Mouse (Mus musculus) midbrain, embryonic 12.5 days (tissue): Measurements from ENCODE around the gene 1700123L14Rik. TPM values are rescaled to one million over a fixed set of nuclear protein-coding genes. Genes with fewer than 3 reads are reported as not detected.
A peak's percentile ranks its signal among the peaks of the same experiment; 100 is the strongest.
"Not testable (repeated sequence)": the region's sequence is repeated elsewhere in the genome, so short reads cannot be mapped to it uniquely, and the experiment has no call there.

ENCODE experiments used
- ATAC-seq: fragments of 200-750 bp; cut with Nextera tagmentation; 2 replicates; pipeline ENCODE4 v1.8.0; 2017; ENCODE audit warnings: low read depth, moderate TSS enrichment, moderate library complexity; ENCODE audit not compliant: low FRiP score
- H3K27ac ChIP-seq: fragments of 300-500 bp; sonication (generic); replicated peaks from 2 replicates; pipeline ENCODE4 v1.5.1; 2016; ENCODE audit warnings: mild to moderate bottlenecking
- H3K27me3 ChIP-seq: fragments of 300-500 bp; sonication (generic); 2 replicates; pipeline ENCODE4 v1.6.1; 2016; ENCODE audit warnings: mild to moderate bottlenecking
- H3K36me3 ChIP-seq: fragments of 300-500 bp; sonication (generic); 2 replicates; pipeline ENCODE4 v1.6.1; 2016
- H3K4me1 ChIP-seq: fragments of 300-500 bp; sonication (generic); 2 replicates; pipeline ENCODE4 v1.6.1; 2016
- H3K4me2 ChIP-seq: fragments of 300-500 bp; sonication (generic); replicated peaks from 2 replicates; pipeline ENCODE4 v1.6.1; 2016; ENCODE audit warnings: mild to moderate bottlenecking, moderate library complexity
- H3K4me3 ChIP-seq: fragments of 300-500 bp; sonication (generic); 2 replicates; pipeline ENCODE4 v1.5.1; 2016; ENCODE audit warnings: mild to moderate bottlenecking
- H3K9ac ChIP-seq: fragments of 300-500 bp; sonication (generic); replicated peaks from 2 replicates; pipeline ENCODE4 v1.6.1; 2016; ENCODE audit warnings: mild to moderate bottlenecking, moderate library complexity
- H3K9me3 ChIP-seq: fragments of 300-500 bp; sonication (generic); 2 replicates; pipeline ENCODE4 v1.6.1; 2016; ENCODE audit warnings: mild to moderate bottlenecking
- WGBS: fragments of 180-500 bp; shearing (Covaris S2); methylation state at CpG from one replicate; pipeline ENCODE4 v1.1.7; 2016; 5-methylcytosine and 5-hydroxymethylcytosine counted together
- polyA plus RNA-seq: library from polyadenylated mRNA; unstranded; fragments of >200 nt; fragmentation: Nextera tagmentation; extraction: Ambion mirVana; gene quantifications from 2 replicates; pipeline ENCODE4 v1.2.1, GENCODE M21; 2016

1700123L14Rik gene
- not detected in 2 replicates for polyA plus RNA-seq

DNA sequence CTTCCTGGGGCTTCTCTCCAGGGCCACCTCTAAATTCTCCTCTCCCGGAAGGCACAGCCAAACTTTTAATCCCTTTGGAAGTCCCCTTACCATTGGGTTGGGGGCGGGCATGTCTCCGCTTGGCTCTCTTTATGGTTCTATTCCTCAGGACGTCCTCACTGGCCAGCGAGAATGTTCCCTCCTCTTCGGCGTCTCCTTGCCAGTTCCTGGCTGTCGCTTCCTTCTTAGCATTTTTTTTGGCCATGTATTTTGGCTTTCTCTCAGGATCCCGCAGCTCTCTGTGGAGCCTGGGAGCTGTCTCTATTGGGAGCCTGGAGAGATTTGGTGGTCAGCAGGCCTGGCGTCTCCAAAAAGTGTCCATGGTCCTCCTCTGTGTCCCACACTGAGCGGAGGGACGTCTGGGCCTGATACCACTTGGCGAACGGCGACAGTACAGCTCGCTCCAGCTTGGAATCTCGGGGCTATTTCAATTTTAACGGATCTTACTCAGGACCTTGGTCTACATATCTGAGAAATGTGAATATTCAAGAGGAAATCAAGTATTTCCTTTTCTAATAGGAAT, at the start of gene 1700123L14Rik:
Gene 1700123L14Rik (minus strand): TSS at position 426 of the 562 bp plus-strand sequence.
- no peaks in the 10 kb centered on the region for H3K27me3 ChIP-seq
- no peak within 1 kb of the TSS for H3K4me3 ChIP-seq
- H3K9ac ChIP-seq: no peak within 1 kb of the TSS
- no peaks in the 10 kb centered on the region for H3K36me3 ChIP-seq
- H3K4me2 ChIP-seq: no peak within 1 kb of the TSS
- no peak for ATAC-seq
- H3K27ac ChIP-seq: no peak within 1 kb of the TSS
- H3K4me1 ChIP-seq: no peaks in the 10 kb centered on the region
- 86% methylated on average over 18 of the region's 18 CpGs for WGBS
- no peaks in the 10 kb centered on the region for H3K9me3 ChIP-seq

DNA sequence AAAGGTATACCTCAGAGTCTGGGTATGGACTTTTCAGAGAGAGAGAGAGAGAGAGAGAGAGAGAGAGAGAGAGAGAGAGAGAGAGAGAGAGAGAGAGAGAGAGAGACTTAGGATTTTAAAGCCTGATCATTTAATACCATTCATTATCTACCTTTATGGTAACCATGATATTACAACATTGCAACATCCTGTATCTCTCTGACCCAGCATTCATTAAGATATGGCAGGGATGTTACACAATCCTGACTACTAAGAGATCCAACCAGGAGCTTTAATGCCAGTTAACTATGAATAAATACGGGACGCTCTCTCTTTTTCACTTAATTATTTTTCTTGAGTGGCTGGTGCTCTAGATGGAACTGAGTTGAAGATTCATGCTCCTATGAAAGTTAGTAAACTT, 39.4 kb upstream of the 1700123L14Rik start:
- WGBS: 96% methylated on average over 2 of the region's 2 CpGs
- Histone ChIP-seq H3K27ac (no peak overlapping the region), H3K36me3 (no peaks in the 10 kb centered on the region), H3K4me3 (no peak overlapping the region), H3K9ac (no peak overlapping the region), H3K27me3 (no peaks in the 10 kb centered on the region), H3K9me3 (no peaks in the 10 kb centered on the region), H3K4me2 (no peak overlapping the region), H3K4me1 (no peaks in the 10 kb centered on the region)
- no peak for ATAC-seq

- H3K9me3 ChIP-seq, H3K27ac ChIP-seq, ATAC-seq, H3K36me3 ChIP-seq, H3K9ac ChIP-seq, H3K27me3 ChIP-seq, H3K4me1 ChIP-seq, H3K4me2 ChIP-seq, H3K4me3 ChIP-seq: not testable (repeated sequence)
- WGBS: 91% methylated on average over 2 of the region's 2 CpGs
Observed at GRCm38 (mm10) chr6:96198991-96199390, 32.9 kb upstream of the 1700123L14Rik start.

- H3K4me1 ChIP-seq: no peaks in the 10 kb centered on the region
- H3K9ac ChIP-seq: no peak overlapping the region
- H3K4me3 ChIP-seq: no peak overlapping the region
- no peaks in the 10 kb centered on the region for H3K27me3 ChIP-seq
- WGBS: 86% methylated on average over 2 of the region's 2 CpGs
- H3K36me3 ChIP-seq: no peaks in the 10 kb centered on the region
- no peaks in the 10 kb centered on the region for H3K9me3 ChIP-seq
- H3K4me2 ChIP-seq: no peak overlapping the region
- ATAC-seq: no peak
- no peak overlapping the region for H3K27ac ChIP-seq
Observed at GRCm38 (mm10) chr6:96186517-96186916, 20.5 kb upstream of the 1700123L14Rik start.

DNA sequence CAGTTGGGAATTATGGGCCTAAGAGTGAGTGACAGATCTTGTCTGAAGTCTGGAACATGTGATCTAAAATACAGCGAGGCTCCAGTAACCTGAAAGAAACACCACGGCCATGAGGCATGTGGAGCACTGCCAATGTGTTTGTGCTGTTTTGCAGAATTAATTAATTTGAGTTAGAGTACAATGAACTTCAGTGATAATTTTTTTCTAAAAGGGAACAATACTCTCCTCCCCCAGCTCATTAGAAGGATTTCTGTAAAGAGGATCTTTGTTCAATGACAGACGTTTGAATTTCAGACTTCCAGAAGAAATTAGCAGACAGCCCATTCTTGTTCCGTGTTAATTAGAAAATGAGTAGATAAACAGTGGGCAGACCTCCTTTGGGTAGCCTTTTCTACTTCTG, 17.3 kb upstream of the 1700123L14Rik start:
- 69% methylated on average over 4 of the region's 4 CpGs for WGBS

DNA sequence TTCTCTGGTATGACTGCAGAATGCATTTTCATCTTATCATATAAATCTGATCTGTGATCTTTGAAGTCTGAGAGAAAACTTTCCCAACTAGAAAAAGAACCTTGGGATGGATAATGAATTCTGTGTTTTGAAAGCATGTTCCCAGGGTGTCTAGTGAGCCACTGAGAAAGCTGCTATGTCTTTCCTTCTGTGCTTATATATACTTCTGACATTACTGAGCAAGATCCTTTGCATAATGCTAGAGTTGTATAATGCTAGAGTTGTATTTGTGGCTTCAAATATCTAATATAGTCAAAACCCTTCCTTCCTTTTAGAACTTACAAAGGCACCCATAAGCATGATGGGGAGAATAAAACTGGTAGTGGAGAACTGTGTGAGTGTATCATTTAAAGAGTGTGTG, 12.5 kb upstream of the 1700123L14Rik start:
- H3K27me3 ChIP-seq: no peaks in the 10 kb centered on the region
- no peak for ATAC-seq
- H3K4me1 ChIP-seq: no peaks in the 10 kb centered on the region
- no peak overlapping the region for H3K4me2 ChIP-seq
- H3K9ac ChIP-seq: no peak overlapping the region
- no peak overlapping the region for H3K4me3 ChIP-seq
- H3K36me3 ChIP-seq: no peaks in the 10 kb centered on the region
- no peaks in the 10 kb centered on the region for H3K9me3 ChIP-seq
- no peak overlapping the region for H3K27ac ChIP-seq

More for the DNA sequence above, 17.3 kb upstream of the 1700123L14Rik start:
- Histone ChIP-seq H3K4me1 (no peaks in the 10 kb centered on the region), H3K27me3 (no peaks in the 10 kb centered on the region), H3K4me2 (no peak overlapping the region), H3K9me3 (no peaks in the 10 kb centered on the region), H3K27ac (no peak overlapping the region), H3K4me3 (no peak overlapping the region), H3K36me3 (no peaks in the 10 kb centered on the region), H3K9ac (no peak overlapping the region)
- no peak for ATAC-seq

GRCm38 (mm10) chr6:96173681-96174080, 7.6 kb upstream of the 1700123L14Rik start:
- Histone ChIP-seq H3K9me3 (no peaks in the 10 kb centered on the region), H3K36me3 (no peaks in the 10 kb centered on the region), H3K9ac (no peak overlapping the region), H3K4me2 (no peak overlapping the region), H3K27ac (no peak overlapping the region), H3K4me3 (no peak overlapping the region), H3K27me3 (no peaks in the 10 kb centered on the region), H3K4me1 (no peaks in the 10 kb centered on the region)
- ATAC-seq: no peak
- WGBS: 80% methylated on average over 2 of the region's 3 CpGs

DNA sequence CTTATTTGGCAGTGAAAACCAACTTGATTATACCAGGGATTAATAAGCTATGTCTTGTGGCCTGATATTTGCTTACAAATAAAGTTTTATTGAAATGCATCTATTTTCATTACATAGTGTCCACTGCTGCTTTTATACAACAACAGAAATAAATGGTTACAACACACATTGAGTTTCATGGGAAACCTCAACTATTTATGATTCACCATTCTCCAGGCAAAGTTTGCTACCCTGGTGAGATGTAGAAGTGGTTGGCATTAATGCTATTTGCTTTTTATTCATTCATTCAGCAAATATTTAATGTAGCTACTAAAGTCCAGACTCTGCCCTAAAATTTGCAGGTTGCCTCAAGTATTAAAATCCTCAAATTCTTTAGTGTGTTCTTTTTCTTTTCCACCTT, 988 bp upstream of the 1700123L14Rik start:
- H3K9ac ChIP-seq: no peak overlapping the region
- no peak overlapping the region for H3K4me3 ChIP-seq
- H3K9me3 ChIP-seq: no peaks in the 10 kb centered on the region
- no peaks in the 10 kb centered on the region for H3K36me3 ChIP-seq
- H3K4me2 ChIP-seq: no peak overlapping the region
- H3K27ac ChIP-seq: no peak overlapping the region
- H3K4me1 ChIP-seq: no peaks in the 10 kb centered on the region
- ATAC-seq: no peak
- no peaks in the 10 kb centered on the region for H3K27me3 ChIP-seq

DNA sequence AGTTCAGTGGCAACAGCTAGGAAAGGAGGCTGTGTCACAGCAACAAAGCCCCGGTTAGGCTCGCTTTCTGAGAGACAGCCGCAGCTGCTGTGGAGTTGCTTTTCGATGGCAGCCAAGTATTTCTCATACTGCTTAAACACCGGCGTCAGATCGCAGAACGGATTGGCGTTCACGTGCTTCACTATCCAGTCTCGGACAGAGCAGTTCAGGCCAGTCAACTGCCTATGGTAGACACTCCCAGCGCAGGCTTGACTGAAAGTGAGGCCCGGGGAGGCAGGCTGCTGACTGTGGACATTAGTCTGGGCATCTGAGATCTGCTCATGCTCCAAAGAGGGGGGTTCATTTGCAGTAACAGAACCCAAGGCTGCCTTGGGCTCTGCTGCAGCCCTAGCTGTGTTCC, 640 bp downstream of the 1700123L14Rik start:
- ATAC-seq: no peak
- Histone ChIP-seq H3K27ac (no peak overlapping the region), H3K9me3 (no peaks in the 10 kb centered on the region), H3K36me3 (no peaks in the 10 kb centered on the region), H3K27me3 (no peaks in the 10 kb centered on the region), H3K4me1 (no peaks in the 10 kb centered on the region), H3K4me3 (no peak overlapping the region), H3K4me2 (no peak overlapping the region), H3K9ac (no peak overlapping the region)
- 93% methylated on average over 13 of the region's 13 CpGs for WGBS

DNA sequence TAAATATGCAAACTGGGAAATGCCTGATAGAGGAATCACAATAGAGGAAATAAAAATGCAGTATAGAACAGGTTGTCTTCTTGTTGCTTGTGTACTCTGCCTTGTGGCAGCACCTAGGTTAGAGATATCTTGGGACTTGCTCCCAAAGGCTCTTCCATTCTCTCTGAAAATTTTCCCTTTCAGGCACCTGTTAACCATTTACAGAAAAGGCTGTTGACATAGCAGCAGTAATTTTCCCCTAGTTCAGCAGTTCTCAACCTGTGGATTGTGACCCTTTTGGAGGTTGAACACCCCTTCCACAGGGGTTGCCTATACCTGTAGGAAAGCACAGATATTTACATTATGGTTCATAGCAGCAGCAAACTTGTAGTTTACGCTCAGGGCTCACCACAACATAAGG, 22.7 kb downstream of the 1700123L14Rik start:
- Histone ChIP-seq H3K4me1 (no peaks in the 10 kb centered on the region), H3K27me3 (no peaks in the 10 kb centered on the region), H3K4me3 (no peak overlapping the region), H3K4me2 (no peak overlapping the region), H3K9ac (no peak overlapping the region), H3K27ac (no peak overlapping the region), H3K9me3 (no peaks in the 10 kb centered on the region), H3K36me3 (no peaks in the 10 kb centered on the region)
- WGBS: 94% methylated on average over 1 of the region's 1 CpGs
- ATAC-seq: no peak

DNA sequence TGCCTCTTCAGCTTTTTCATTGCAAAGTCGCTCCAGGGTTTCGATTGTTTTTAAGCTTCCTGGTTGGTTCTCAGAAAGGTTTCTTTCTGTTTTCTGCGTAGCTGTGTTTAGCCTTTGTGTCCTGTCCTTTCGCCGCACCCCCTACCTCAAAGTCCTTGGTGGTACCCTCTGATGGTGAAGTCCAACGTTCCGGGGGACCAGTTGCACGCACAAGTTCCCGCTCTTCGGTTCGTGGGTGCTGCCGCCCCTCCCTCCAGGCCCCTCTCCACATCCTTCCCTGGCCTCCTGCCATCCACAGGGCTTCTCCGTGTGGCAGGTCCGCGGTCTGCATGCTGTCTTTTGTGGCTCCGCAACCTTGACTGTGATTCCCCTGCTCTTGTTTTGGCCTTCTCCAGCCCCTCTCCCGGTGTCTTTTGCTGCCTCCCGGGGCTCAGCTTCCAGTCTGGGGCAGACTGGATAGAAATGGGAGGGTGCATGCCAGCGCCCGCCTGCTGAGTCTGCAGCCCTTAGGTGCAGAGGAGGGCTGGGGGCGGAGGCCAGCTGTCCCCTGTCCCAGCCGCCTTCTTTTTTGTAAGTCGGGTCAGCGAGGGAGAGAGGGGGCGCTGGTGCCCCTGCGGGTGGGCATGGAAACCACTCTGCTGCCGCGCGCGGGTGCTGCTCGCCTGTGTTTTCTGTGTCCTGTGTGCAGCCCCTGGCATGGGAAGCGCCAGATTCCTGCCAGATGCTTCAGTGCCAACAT, 49.3 kb downstream of the 1700123L14Rik start:
- Histone ChIP-seq H3K4me3 (peak overlapping the region; percentile 58), H3K4me1 (peaks cover 25% of the 10 kb centered on the region), H3K4me2 (peak overlapping the region; percentile 94), H3K27ac (0 out of 2 replicates have a peak overlapping the region, but pooled peaks have one; percentile 16), H3K9ac (peak overlapping the region; percentile 65), H3K27me3 (peaks cover 4% of the 10 kb centered on the region; the same call in 1 of the 2 replicates), H3K9me3 (no peaks in the 10 kb centered on the region), H3K36me3 (no peaks in the 10 kb centered on the region)
- peak; percentile 83 for ATAC-seq
- under 1% methylated on average over 32 of the region's 32 CpGs for WGBS

GRCm38 (mm10) chr6:96116148-96116533, 49.9 kb downstream of the 1700123L14Rik start:
- no peak for ATAC-seq
- H3K4me2 ChIP-seq: peak overlapping the region; percentile 94
- peak overlapping the region; percentile 65 for H3K9ac ChIP-seq
- peak overlapping the region; percentile 58 for H3K4me3 ChIP-seq
- peaks cover 25% of the 10 kb centered on the region for H3K4me1 ChIP-seq
- H3K9me3 ChIP-seq: no peaks in the 10 kb centered on the region
- H3K36me3 ChIP-seq: no peaks in the 10 kb centered on the region
- WGBS: 11% methylated on average over 6 of the region's 6 CpGs
- peaks cover 4% of the 10 kb centered on the region; the same call in 1 of the 2 replicates for H3K27me3 ChIP-seq
- no peak overlapping the region for H3K27ac ChIP-seq
